Mouse (Mus musculus): ENCODE results near the gene Nrap. TPM values are rescaled to one million over a fixed set of nuclear protein-coding genes. Genes with fewer than 3 reads are reported as not detected.
A peak's percentile ranks its signal among the peaks of the same experiment; 100 is the strongest.

The Nrap gene
- polyA plus RNA-seq (2015; fragmentation: Nextera tagmentation; extraction: Ambion mirVana), result 49.4 and 52.0 TPM in 2 replicates

DNA sequence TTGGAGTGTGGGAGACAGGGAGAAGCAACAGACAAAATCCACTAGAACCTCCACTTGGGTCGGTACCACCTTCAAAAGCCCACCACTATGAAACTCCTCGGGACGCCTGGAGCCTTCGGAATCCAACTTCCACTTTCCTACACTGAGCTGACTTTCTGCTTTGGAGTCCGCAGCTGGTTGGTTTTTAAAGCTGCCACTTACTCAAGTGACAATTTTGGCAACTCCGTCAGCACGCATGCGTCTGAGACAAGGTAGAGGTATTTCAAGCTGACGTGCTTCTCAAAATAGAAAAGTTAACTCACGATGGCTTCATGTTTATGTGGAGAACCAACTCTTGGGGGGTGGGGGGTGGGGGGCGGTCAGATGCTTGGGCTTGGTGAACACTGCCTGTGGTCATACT is at the start of gene Nrap:
Gene Nrap, minus strand, starts transcription at position 159 of the 400 bp plus-strand sequence.
- H3K4me2 ChIP-seq (ENCODE audit: low read depth, low read length), result peak within 1 kb of the TSS; percentile 64
- no peaks in the 10 kb centered on the region for H3K9me3 ChIP-seq (replicated peaks; ENCODE audit: control insufficient read depth, low read length)
- WGBS, result 50% methylated on average over 11 of the region's 11 CpGs
- H3K4me3 ChIP-seq (ENCODE audit: low read length), result peak within 1 kb of the TSS; percentile 62
- ATAC-seq (replicated peaks; ENCODE audit: extremely low read depth, insufficient read depth, low FRiP score), result peak; percentile 61
- H3K36me3 ChIP-seq (ENCODE audit: control insufficient read depth, insufficient read depth), result peaks cover 6% of the 10 kb centered on the region; the same call in 1 of the 2 replicates
- H3K27me3 ChIP-seq (ENCODE audit: control insufficient read depth, insufficient read depth, low read length), result no peaks in the 10 kb centered on the region
- H3K4me1 ChIP-seq (ENCODE audit: control insufficient read depth, insufficient read depth, low read length), result peaks cover 23% of the 10 kb centered on the region
- peak within 1 kb of the TSS; percentile 97 for H3K27ac ChIP-seq (ENCODE audit: low read length)
- peak within 1 kb of the TSS; percentile 80 for H3K9ac ChIP-seq (ENCODE audit: low read length)

DNA sequence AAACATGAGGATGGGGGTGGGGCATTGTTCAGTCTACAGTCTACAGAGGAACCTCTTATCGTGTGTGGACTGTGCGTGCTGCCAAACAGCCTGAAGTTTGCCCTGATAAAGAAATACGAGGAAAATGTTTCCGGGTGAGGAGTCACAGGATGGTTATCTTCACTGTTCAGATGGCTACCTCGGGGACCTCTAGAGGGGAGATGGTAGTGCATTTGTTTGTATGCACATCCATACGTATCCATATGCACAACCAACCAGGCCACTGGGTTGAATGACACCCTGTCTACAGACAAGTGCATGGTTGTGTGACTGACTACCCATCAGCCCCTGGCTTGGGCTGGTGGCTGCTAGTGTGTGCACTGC is 49.2 kb upstream of the Nrap start:
- 53% methylated on average over 6 of the region's 6 CpGs for WGBS
- Histone ChIP-seq H3K4me3 (ENCODE audit: low read length) (no peak overlapping the region), H3K27me3 (ENCODE audit: control insufficient read depth, insufficient read depth, low read length) (no peaks in the 10 kb centered on the region), H3K4me1 (ENCODE audit: control insufficient read depth, insufficient read depth, low read length) (no peaks in the 10 kb centered on the region), H3K9me3 (replicated peaks; ENCODE audit: control insufficient read depth, low read length) (no peaks in the 10 kb centered on the region), H3K36me3 (ENCODE audit: control insufficient read depth, insufficient read depth) (peaks cover 9% of the 10 kb centered on the region), H3K27ac (ENCODE audit: low read length) (no peak overlapping the region), H3K9ac (ENCODE audit: low read length) (no peak overlapping the region), H3K4me2 (ENCODE audit: low read depth, low read length) (no peak overlapping the region)
- no peak for ATAC-seq (replicated peaks; ENCODE audit: extremely low read depth, insufficient read depth, low FRiP score)

DNA sequence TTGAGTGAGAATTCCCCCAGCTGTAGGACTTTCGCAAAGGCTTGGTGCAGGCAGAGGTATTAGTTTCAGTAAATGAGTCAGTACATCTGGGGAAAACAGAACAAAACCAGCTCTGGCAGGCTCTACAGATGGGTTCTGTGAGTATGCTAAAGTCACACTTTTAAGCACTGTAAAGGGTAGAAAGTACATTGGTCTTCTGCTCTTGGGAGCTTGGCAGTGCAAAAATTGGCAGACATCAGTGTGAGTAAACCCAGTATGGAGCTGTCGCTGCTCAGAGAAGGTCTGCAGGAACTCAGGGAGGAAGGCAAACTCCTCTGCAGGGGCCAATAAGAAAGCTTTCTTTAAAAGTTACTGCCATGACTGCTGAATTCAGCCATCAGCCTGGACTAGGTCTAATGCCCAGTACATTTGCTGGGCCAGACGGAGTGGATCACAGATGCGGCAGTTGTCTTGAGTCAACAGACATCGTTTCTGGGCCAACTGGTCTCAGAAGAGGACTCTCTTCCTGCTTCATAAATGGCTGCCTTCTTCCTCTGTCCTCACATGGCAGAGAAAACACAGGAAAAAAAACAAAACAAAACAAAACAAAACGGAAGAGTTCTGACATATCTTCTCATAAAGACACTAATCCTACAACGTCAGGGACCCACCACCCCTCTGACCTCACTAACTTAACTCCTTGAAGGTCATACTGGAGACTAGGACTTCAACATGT is 48.7 kb upstream of the Nrap start:
- Histone ChIP-seq H3K27me3 (ENCODE audit: control insufficient read depth, insufficient read depth, low read length) (no peaks in the 10 kb centered on the region), H3K4me1 (ENCODE audit: control insufficient read depth, insufficient read depth, low read length) (no peaks in the 10 kb centered on the region), H3K36me3 (ENCODE audit: control insufficient read depth, insufficient read depth) (peaks cover 15% of the 10 kb centered on the region), H3K4me3 (ENCODE audit: low read length) (no peak overlapping the region), H3K9ac (ENCODE audit: low read length) (no peak overlapping the region), H3K27ac (ENCODE audit: low read length) (peak overlapping the region; percentile 9; the same call in 1 of the 2 replicates), H3K9me3 (replicated peaks; ENCODE audit: control insufficient read depth, low read length) (no peaks in the 10 kb centered on the region), H3K4me2 (ENCODE audit: low read depth, low read length) (no peak overlapping the region)
- WGBS, result 63% methylated on average over 7 of the region's 7 CpGs
- ATAC-seq (replicated peaks; ENCODE audit: extremely low read depth, insufficient read depth, low FRiP score), result no peak

DNA sequence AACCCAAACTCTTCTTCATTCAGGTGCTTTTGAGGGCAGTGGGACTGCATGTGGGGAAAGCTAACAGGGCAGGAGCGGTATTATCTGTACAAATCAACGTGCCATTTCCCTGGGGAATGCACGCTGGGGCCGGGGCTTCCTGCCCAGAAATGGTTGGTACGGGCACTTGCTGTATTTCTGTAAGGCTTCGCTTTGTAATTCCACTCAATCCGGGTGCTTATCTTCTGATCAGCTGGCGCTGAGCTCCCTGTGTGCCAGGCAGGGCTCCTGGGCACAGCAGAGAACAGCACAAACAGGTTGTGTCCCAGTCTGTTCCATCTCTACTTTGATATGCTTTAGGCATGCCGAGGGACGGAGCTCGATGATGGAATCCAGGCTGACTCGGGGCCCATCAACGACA is 46.5 kb upstream of the Nrap start:
- WGBS, result 77% methylated on average over 13 of the region's 13 CpGs
- peaks cover 16% of the 10 kb centered on the region for H3K36me3 ChIP-seq (ENCODE audit: control insufficient read depth, insufficient read depth)
- no peak for ATAC-seq (replicated peaks; ENCODE audit: extremely low read depth, insufficient read depth, low FRiP score)
- no peak overlapping the region for H3K27ac ChIP-seq (ENCODE audit: low read length)
- no peaks in the 10 kb centered on the region for H3K9me3 ChIP-seq (replicated peaks; ENCODE audit: control insufficient read depth, low read length)
- H3K4me1 ChIP-seq (ENCODE audit: control insufficient read depth, insufficient read depth, low read length), result no peaks in the 10 kb centered on the region
- H3K27me3 ChIP-seq (ENCODE audit: control insufficient read depth, insufficient read depth, low read length), result no peaks in the 10 kb centered on the region
- H3K4me3 ChIP-seq (ENCODE audit: low read length), result no peak overlapping the region
- no peak overlapping the region for H3K9ac ChIP-seq (ENCODE audit: low read length)
- no peak overlapping the region for H3K4me2 ChIP-seq (ENCODE audit: low read depth, low read length)

DNA sequence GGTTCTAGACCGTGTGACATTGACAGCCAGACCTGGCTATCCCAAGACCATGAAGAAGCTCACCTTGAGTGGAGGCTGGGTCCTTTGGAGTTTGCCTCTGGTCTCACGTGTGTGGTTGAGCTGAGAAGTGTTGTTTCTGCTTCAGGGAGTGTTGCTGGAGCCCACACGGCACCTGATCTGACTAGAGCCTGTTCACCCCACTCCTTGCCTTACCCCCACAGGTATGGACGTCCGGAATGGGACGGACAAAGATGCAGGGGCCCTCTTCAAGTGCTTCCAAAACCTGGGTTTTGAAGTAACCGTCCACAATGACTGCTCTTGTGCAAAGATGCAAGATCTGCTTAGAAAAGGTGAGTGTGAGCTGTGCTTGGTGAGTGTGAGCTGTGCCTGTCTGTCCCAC is 43.7 kb upstream of the Nrap start:
- Histone ChIP-seq H3K27ac (ENCODE audit: low read length) (no peak overlapping the region), H3K36me3 (ENCODE audit: control insufficient read depth, insufficient read depth) (peaks cover 16% of the 10 kb centered on the region), H3K4me3 (ENCODE audit: low read length) (no peak overlapping the region), H3K27me3 (ENCODE audit: control insufficient read depth, insufficient read depth, low read length) (no peaks in the 10 kb centered on the region), H3K9me3 (replicated peaks; ENCODE audit: control insufficient read depth, low read length) (no peaks in the 10 kb centered on the region), H3K4me2 (ENCODE audit: low read depth, low read length) (no peak overlapping the region), H3K9ac (ENCODE audit: low read length) (no peak overlapping the region), H3K4me1 (ENCODE audit: control insufficient read depth, insufficient read depth, low read length) (no peaks in the 10 kb centered on the region)
- 89% methylated on average over 7 of the region's 7 CpGs for WGBS
- ATAC-seq (replicated peaks; ENCODE audit: extremely low read depth, insufficient read depth, low FRiP score), result no peak

DNA sequence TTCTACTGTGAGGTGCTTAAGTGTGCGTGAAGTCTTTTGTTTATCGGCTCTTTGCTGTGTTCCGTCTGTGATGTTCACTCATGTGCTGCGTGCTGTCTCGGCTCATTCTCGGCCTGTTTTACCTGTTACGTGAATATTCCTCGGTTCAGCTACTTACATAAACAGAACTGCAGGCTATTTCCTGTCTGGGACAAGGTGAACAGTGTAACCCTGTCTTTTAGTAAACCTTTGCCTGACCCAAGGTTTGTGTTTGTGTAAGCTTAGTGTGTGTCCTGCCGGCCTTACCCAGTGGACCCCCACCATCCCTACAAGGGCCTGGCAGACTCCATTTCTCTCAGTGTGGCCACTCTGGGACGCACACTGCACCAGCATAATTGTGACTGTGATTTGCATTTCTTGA is 42.9 kb upstream of the Nrap start:
- WGBS, result 83% methylated on average over 10 of the region's 10 CpGs
- Histone ChIP-seq H3K9me3 (replicated peaks; ENCODE audit: control insufficient read depth, low read length) (no peaks in the 10 kb centered on the region), H3K36me3 (ENCODE audit: control insufficient read depth, insufficient read depth) (peaks cover 16% of the 10 kb centered on the region), H3K4me3 (ENCODE audit: low read length) (no peak overlapping the region), H3K4me2 (ENCODE audit: low read depth, low read length) (no peak overlapping the region), H3K27me3 (ENCODE audit: control insufficient read depth, insufficient read depth, low read length) (no peaks in the 10 kb centered on the region), H3K4me1 (ENCODE audit: control insufficient read depth, insufficient read depth, low read length) (no peaks in the 10 kb centered on the region), H3K9ac (ENCODE audit: low read length) (no peak overlapping the region), H3K27ac (ENCODE audit: low read length) (no peak overlapping the region)
- ATAC-seq (replicated peaks; ENCODE audit: extremely low read depth, insufficient read depth, low FRiP score), result no peak

DNA sequence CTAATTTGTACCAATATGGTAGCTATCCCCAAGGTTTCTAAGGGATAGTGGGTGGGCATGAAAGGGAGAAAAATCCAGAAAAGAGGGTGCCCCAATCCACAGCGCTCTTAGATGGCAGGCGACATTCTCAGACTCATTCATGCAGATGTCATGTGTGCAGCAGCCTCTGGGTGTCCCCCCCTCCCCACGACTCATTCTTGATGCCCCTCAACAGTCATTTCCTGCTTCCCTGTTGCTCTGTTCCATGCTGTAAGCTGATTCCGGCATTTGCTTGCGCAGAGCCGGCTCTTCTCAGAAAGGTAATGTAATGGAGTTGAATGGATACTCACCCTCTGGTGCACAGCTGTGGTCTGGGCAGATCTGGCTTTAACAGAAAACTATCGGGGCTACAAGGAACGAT is 40.5 kb upstream of the Nrap start:
- H3K36me3 ChIP-seq (ENCODE audit: control insufficient read depth, insufficient read depth), result peaks cover 16% of the 10 kb centered on the region
- 70% methylated on average over 8 of the region's 8 CpGs for WGBS
- ATAC-seq (replicated peaks; ENCODE audit: extremely low read depth, insufficient read depth, low FRiP score), result no peak
- no peaks in the 10 kb centered on the region for H3K9me3 ChIP-seq (replicated peaks; ENCODE audit: control insufficient read depth, low read length)
- peaks cover 13% of the 10 kb centered on the region for H3K4me1 ChIP-seq (ENCODE audit: control insufficient read depth, insufficient read depth, low read length)
- H3K9ac ChIP-seq (ENCODE audit: low read length), result no peak overlapping the region
- H3K27me3 ChIP-seq (ENCODE audit: control insufficient read depth, insufficient read depth, low read length), result no peaks in the 10 kb centered on the region
- H3K4me2 ChIP-seq (ENCODE audit: low read depth, low read length), result no peak overlapping the region
- H3K27ac ChIP-seq (ENCODE audit: low read length), result no peak overlapping the region
- H3K4me3 ChIP-seq (ENCODE audit: low read length), result no peak overlapping the region

DNA sequence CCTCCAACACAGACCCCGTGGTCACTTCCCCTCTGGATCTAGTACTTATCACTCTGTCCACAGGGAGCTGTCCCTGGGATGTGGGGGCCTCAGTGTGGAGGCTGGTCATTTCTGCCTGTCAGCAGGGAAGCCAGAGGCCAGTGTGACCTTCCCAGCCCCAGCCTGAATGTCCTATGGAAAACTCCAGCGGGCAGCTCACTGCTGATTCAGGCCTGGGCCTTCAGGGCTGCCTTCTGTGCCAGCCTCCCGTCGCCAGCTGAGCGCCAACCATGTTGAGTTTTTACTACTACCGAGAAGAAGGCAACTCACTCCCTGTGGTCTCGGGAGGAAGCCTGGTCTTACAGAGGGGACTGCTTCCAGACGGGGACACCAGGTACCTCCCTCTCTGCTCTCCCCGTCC is 35.7 kb upstream of the Nrap start:
- peak overlapping the region; percentile 32; the same call in 1 of the 2 replicates for H3K4me2 ChIP-seq (ENCODE audit: low read depth, low read length)
- no peaks in the 10 kb centered on the region for H3K27me3 ChIP-seq (ENCODE audit: control insufficient read depth, insufficient read depth, low read length)
- no peaks in the 10 kb centered on the region for H3K9me3 ChIP-seq (replicated peaks; ENCODE audit: control insufficient read depth, low read length)
- peak; percentile 58; the same call in 1 of the 2 replicates for ATAC-seq (replicated peaks; ENCODE audit: extremely low read depth, insufficient read depth, low FRiP score)
- H3K9ac ChIP-seq (ENCODE audit: low read length), result peak overlapping the region; percentile 65
- WGBS, result 45% methylated on average over 9 of the region's 9 CpGs
- H3K27ac ChIP-seq (ENCODE audit: low read length), result peak overlapping the region; percentile 81
- no peaks in the 10 kb centered on the region for H3K36me3 ChIP-seq (ENCODE audit: control insufficient read depth, insufficient read depth)
- H3K4me1 ChIP-seq (ENCODE audit: control insufficient read depth, insufficient read depth, low read length), result peaks cover 24% of the 10 kb centered on the region
- no peak overlapping the region for H3K4me3 ChIP-seq (ENCODE audit: low read length)

DNA sequence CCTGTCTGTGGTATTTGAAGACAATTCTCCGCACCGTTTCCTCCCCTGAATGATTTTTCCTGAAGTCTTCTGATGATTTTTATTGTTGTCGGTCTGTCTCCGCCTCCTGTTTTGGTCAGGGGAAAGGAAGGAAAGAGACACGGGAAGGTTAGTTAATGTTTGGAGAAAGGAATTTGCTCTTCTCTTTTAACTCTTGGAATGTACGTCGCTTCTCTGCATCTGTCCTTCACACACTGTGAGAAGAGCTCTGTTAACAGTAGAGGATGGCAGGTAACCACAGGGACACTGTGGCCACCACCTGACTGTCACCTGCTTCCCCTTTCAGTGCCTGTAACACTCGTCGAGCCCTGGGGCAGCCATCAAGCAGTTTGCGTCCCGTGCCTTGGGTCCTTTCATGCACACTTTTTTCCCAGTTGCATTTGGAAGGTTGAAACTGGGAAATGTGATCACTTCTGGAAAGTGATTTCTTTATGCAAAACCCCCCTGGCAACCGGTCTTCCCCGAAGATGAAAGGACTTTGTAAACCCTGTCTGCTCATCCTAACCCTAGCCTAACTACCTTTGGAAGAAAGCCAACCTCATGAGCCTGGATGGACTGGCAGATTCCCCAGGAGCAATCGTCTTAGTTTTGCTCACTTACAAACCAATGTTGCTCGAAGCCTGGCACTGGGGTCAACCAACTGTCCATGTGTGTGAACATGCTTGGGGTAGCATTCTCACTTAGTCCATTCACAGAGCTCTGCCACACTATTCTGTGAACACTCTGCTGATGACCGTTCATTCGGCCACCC is 35.0 kb upstream of the Nrap start:
- 70% methylated on average over 17 of the region's 17 CpGs for WGBS
- no peak for ATAC-seq (replicated peaks; ENCODE audit: extremely low read depth, insufficient read depth, low FRiP score)
- peak overlapping the region; percentile 65; the same call in 1 of the 2 replicates for H3K9ac ChIP-seq (ENCODE audit: low read length)
- H3K27me3 ChIP-seq (ENCODE audit: control insufficient read depth, insufficient read depth, low read length), result no peaks in the 10 kb centered on the region
- H3K4me2 ChIP-seq (ENCODE audit: low read depth, low read length), result no peak overlapping the region
- H3K9me3 ChIP-seq (replicated peaks; ENCODE audit: control insufficient read depth, low read length), result no peaks in the 10 kb centered on the region
- peaks cover 24% of the 10 kb centered on the region for H3K4me1 ChIP-seq (ENCODE audit: control insufficient read depth, insufficient read depth, low read length)
- H3K4me3 ChIP-seq (ENCODE audit: low read length), result no peak overlapping the region
- no peaks in the 10 kb centered on the region for H3K36me3 ChIP-seq (ENCODE audit: control insufficient read depth, insufficient read depth)
- H3K27ac ChIP-seq (ENCODE audit: low read length), result peak overlapping the region; percentile 81
